Mouse (Mus musculus) gastrocnemius, postnatal 14 days (tissue): ENCODE measurements around the gene Cd209g. TPM values are rescaled to one million over a fixed set of nuclear protein-coding genes. Genes with fewer than 3 reads are reported as not detected.

Experiments used
- total RNA-seq, 2 experiments: library from RNA; stranded (reverse); gene quantifications; 2 replicates each; pipeline ENCODE4 v1.2.3; 2021

Gene Cd209g
- total RNA-seq, 2 experiments from 2014 or later, result 0.45 TPM; not detected in 1

Other genes starting within 250 kb of the Cd209g start
- 1 to 10 TPM in 1 of 2 experiments, under 1 TPM in 1; 0.86 to 1.7 TPM for gene Cd209b, start 207.3 kb upstream of the Cd209g start, total RNA-seq
- gene Cd209c, start 179.4 kb upstream of the Cd209g start, total RNA-seq, result not detected
- 1 to 10 TPM; 1.2 to 2.8 TPM for gene Cd209f, start 28.3 kb upstream of the Cd209g start, total RNA-seq
- gene Evi5l, start 32.5 kb downstream of the Cd209g start, total RNA-seq, result 10 to 100 TPM; 11.1 to 12.4 TPM
- under 1 TPM; 0.07 to 0.12 TPM for gene Prr36, start 83.4 kb downstream of the Cd209g start, total RNA-seq
- under 1 TPM in 1 of 2 experiments, not detected in 1; 0.04 TPM for gene Lrrc8e, start 92.7 kb downstream of the Cd209g start, total RNA-seq
- gene Map2k7, start 104.6 kb downstream of the Cd209g start, total RNA-seq, result 10 to 100 TPM; 60.5 to 74.6 TPM
- under 1 TPM in 1 of 2 experiments, not detected in 1; 0.18 TPM for gene Gm49320, start 104.8 kb downstream of the Cd209g start, total RNA-seq
- 1 to 10 TPM; 1.8 to 3.4 TPM for gene Tgfbr3l, start 114.1 kb downstream of the Cd209g start, total RNA-seq
- 10 to 100 TPM; 10.1 to 12.2 TPM for gene Snapc2, start 119.0 kb downstream of the Cd209g start, total RNA-seq
- 1 to 10 TPM; 1.4 to 2.5 TPM for gene Ctxn1, start 125.2 kb downstream of the Cd209g start, total RNA-seq
- 10 to 100 TPM; 67.8 to 82.1 TPM for gene Timm44, start 141.8 kb downstream of the Cd209g start, total RNA-seq
- gene Ccl25, start 191.1 kb downstream of the Cd209g start, total RNA-seq, result 1 to 10 TPM; 8.7 to 9.4 TPM
- 10 to 100 TPM; 42.6 to 47.7 TPM for gene Elavl1, start 191.3 kb downstream of the Cd209g start, total RNA-seq